Mouse (Mus musculus) midbrain, embryonic 10.5 days (tissue): ENCODE data around the gene Srpk2. TPM values are rescaled to one million over a fixed set of nuclear protein-coding genes. Genes with fewer than 3 reads are reported as not detected.
"Not testable (repeated sequence)": the region's sequence is repeated elsewhere in the genome, so short reads cannot be mapped to it uniquely, and the experiment has no call there.

Source experiments
- DNase-seq: peaks from one replicate; pipeline ENCODE4 v3.0.0-alpha.2; 2017; ENCODE audit warnings: low spot score
- H3K27ac ChIP-seq: fragments of 300-500 bp; sonication (generic); replicated peaks from 2 replicates; pipeline ENCODE4 v1.5.1; 2016; ENCODE audit warnings: mild to moderate bottlenecking
- H3K27me3 ChIP-seq: fragments of 300-500 bp; sonication (generic); 2 replicates; pipeline ENCODE4 v1.6.1; 2016; ENCODE audit warnings: low read depth, mild to moderate bottlenecking; ENCODE audit not compliant: poor library complexity, severe bottlenecking
- H3K36me3 ChIP-seq: fragments of 300-500 bp; sonication (generic); 2 replicates; pipeline ENCODE4 v1.6.1; 2016; ENCODE audit warnings: mild to moderate bottlenecking, moderate library complexity
- H3K4me1 ChIP-seq: fragments of 300-500 bp; sonication (generic); 2 replicates; pipeline ENCODE4 v1.6.1; 2016
- H3K4me3 ChIP-seq: fragments of 300-500 bp; sonication (generic); 2 replicates; pipeline ENCODE4 v1.5.1; 2016; ENCODE audit warnings: mild to moderate bottlenecking, moderate library complexity
- H3K9me3 ChIP-seq: fragments of 300-500 bp; sonication (generic); replicated peaks from 2 replicates; pipeline ENCODE4 v1.6.1; 2016; ENCODE audit warnings: mild to moderate bottlenecking
- WGBS: fragments of 180-500 bp; shearing (Covaris S2); methylation state at CpG from one replicate; pipeline ENCODE4 v1.1.7; 2016; 5-methylcytosine and 5-hydroxymethylcytosine counted together
- polyA plus RNA-seq: library from polyadenylated mRNA; unstranded; fragments of >200 nt; fragmentation: Nextera tagmentation; extraction: Ambion mirVana; gene quantifications from 2 replicates; pipeline ENCODE4 v1.2.1, GENCODE M21; 2016

Srpk2 gene
- polyA plus RNA-seq, 1 experiment from 2014 or later: 47.9 TPM

DNA sequence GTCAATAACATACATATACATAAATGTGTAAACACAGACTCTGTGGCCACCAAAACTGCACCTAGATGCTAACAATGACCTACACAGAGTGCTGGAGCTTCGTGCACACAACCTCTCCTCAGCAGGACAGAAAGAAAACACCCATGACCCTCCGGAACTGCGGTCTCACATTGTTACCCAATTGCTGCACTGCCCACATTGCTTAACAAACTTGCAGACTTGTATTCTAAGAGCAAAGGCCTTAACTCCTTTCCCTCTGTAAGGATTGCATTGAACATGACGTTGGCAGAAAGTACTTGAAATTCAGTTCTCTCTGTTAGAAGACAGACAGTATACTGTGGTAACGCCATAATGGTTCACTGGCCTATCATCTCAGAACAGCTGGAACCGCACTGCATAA is 118.0 kb downstream of the Srpk2 start:
- Histone ChIP-seq H3K9me3 (no peaks in the 10 kb centered on the region), H3K36me3 (peaks cover 35% of the 10 kb centered on the region), H3K27me3 (no peaks in the 10 kb centered on the region), H3K27ac (no peak overlapping the region), H3K4me3 (no peak overlapping the region), H3K4me1 (no peaks in the 10 kb centered on the region)
- WGBS: 91% methylated on average over 6 of the region's 6 CpGs
- DNase-seq: no peak

DNA sequence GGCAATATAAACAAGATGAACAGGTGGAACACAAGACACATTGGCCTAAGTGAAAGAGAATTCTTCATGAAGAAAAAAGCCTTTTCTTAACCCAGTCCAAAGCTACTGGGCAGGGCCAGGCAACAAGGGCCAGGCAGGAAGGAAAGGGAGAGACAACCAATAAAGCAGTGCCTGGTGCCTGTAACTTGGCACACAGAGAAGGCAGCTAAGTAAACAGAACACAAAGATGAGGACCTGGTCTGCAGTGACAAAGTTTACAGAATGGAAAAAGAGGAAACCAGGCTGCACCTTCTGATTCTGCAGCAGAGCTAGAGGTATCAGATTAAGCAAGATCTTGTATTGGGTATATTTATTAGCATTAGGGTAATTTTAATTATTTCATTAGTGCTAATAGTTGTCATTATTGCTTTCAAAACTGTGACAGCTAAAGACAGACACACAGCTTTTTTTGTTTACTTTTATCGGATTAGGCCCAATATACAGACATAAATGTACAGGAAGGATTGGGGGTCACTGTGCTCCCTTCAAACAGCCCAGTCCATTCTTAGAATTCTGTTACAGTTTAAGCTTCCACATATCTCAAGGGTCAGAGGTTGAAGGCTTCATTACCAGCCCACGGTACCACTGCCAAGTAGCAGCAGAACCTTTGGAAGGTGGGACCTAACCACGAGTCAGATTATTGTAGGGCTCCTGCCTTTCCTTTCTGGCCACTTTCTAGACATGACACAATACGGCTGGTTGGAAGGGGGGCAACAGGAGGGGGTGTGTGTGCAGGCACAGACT is 121.9 kb downstream of the Srpk2 start:
- Histone ChIP-seq H3K4me1 (no peaks in the 10 kb centered on the region), H3K4me3 (no peak overlapping the region), H3K27me3 (no peaks in the 10 kb centered on the region), H3K27ac (no peak overlapping the region), H3K36me3 (peaks cover 43% of the 10 kb centered on the region), H3K9me3 (no peaks in the 10 kb centered on the region)
- whole genome bisulfite sequencing: 91% methylated on average over 4 of the region's 4 CpGs
- DNase-seq: no peak

DNA sequence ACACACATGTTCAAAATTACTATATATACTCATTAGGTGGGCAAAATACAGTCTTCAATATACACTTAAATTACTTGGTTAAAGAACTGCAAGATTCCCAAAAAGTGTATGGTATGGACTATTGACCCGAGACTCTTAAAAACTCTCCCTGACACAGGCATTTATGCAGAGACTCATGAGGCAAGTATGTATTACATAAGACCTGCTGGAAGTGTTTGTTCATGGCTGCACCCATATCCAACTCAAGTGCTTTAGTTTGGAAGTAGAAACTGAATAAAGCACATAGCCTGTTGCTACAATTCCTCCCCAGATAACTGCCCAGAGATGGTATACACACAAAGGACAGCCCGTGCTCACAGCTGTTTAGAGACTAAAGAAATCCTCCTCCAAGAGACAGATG is 123.2 kb downstream of the Srpk2 start:
- H3K9me3 ChIP-seq: no peaks in the 10 kb centered on the region
- 89% methylated on average over 2 of the region's 2 CpGs for WGBS

DNA sequence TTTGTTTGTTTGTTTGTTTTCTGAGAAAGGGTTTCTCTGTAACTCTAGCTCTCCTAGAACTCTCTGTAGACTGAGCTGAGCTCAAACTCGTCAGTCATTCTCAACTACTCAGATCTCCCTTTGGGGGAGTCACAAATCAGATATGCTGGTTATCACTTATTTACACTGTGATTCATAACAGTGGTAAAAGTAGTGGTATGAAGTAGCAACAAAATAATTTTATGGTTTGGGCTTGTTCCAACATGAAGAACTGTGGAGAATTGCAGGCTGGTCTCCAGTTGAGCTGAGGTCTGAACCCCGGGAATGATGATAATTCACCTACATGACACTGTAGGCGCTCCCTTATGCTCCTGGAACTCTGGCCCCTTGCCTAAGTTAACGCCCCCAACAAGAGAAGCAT is 124.2 kb downstream of the Srpk2 start:
- H3K4me1 ChIP-seq: no peaks in the 10 kb centered on the region

More for the DNA sequence above, 123.2 kb downstream of the Srpk2 start:
- no peak overlapping the region for H3K4me3 ChIP-seq
- no peaks in the 10 kb centered on the region for H3K4me1 ChIP-seq
- no peaks in the 10 kb centered on the region for H3K27me3 ChIP-seq
- no peak for DNase-seq
- no peak overlapping the region for H3K27ac ChIP-seq
- peaks cover 43% of the 10 kb centered on the region for H3K36me3 ChIP-seq

DNA sequence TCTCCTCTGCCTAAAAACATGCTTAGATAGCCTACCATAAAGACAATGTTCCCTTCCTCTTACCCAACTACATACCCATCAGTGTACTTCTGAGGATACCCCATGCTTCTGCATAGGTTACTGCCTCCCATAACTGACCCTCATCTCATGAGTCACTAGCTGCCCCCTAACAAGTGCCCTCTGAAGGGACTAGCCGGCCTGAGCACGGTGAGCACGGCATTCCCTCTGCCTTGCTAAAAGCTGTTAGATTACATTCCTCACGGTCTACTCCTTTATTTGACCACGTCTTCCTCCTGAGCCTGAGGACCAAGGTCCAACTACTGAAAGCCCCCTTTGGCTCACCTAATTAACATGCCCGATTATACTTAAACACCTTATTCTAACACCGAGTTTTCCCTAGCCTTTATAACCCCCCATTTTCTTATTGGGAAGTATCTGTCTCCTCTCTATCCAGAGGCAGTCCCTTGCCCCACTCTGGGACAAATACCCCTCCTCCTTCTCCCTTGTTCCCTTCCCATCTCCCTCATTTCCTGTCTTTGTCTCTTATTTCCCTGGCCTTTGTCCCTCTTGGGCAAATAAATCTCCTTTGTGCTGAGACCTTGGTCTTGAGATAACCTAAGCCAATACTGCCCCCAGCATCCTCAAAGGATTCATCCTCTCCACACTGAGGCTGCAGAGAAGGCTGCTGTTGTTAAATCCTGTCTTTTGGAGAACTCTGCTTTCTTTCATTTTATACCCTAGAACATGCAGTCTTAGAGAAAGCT is 128.2 kb downstream of the Srpk2 start:
- Histone ChIP-seq H3K4me3 (no peak overlapping the region), H3K36me3 (peaks cover 13% of the 10 kb centered on the region), H3K27me3 (no peaks in the 10 kb centered on the region), H3K27ac (no peak overlapping the region), H3K9me3 (no peaks in the 10 kb centered on the region), H3K4me1 (no peaks in the 10 kb centered on the region)
- no peak for DNase-seq
- 87% methylated on average over 7 of the region's 7 CpGs for WGBS

More for the DNA sequence above, 124.2 kb downstream of the Srpk2 start:
- Histone ChIP-seq H3K36me3 (peaks cover 43% of the 10 kb centered on the region), H3K27ac (no peak overlapping the region), H3K9me3 (no peaks in the 10 kb centered on the region), H3K27me3 (no peaks in the 10 kb centered on the region), H3K4me3 (no peak overlapping the region)
- 87% methylated on average over 4 of the region's 4 CpGs for WGBS
- no peak for DNase-seq

DNA sequence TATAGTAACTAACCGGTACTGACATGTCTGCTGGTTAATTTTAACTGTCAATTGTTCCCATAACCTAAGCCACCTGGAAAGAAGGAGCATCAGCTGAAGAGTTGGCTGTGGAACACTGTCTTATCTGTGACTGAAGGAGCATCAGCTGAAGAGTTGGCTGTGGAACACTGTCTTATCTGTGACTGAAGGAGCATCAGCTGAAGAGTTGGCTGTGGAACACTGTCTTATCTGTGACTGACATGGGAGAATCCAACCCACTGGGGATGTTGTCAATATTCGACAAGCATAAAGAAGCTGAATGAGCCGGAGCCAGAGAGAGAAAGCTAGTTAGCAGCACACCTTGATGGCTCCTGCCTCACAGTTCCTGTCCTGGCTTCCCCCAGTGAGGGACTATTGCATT is 131.1 kb downstream of the Srpk2 start:
- H3K36me3 ChIP-seq, H3K27ac ChIP-seq, H3K9me3 ChIP-seq, H3K27me3 ChIP-seq, H3K4me1 ChIP-seq, H3K4me3 ChIP-seq, DNase-seq: not testable (repeated sequence)
- 84% methylated on average over 3 of the region's 3 CpGs for WGBS

DNA sequence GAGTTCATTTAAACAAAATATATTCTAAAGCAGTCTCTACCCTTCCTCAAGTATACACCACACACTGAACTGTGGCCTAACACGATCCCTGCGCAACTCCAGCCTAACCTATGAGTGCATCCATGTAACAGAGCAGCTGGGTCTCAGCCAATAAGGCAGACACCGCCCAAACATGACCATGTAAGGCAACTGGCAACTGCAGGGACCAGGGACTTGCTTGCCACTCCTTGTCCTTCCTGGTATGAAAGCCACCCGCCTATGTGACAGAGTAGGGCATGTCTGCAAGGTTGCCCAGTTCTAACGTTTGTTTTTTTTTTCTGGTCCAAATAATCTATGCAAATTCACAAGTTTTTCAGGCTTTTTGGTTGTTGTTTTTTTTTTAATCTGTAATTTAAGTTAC is 132.7 kb downstream of the Srpk2 start:
- 87% methylated on average over 5 of the region's 5 CpGs for WGBS
- H3K27me3 ChIP-seq: no peaks in the 10 kb centered on the region
- H3K4me1 ChIP-seq: no peaks in the 10 kb centered on the region
- no peak for DNase-seq
- no peaks in the 10 kb centered on the region for H3K36me3 ChIP-seq
- no peak overlapping the region for H3K27ac ChIP-seq
- H3K4me3 ChIP-seq: no peak overlapping the region
- no peaks in the 10 kb centered on the region for H3K9me3 ChIP-seq

DNA sequence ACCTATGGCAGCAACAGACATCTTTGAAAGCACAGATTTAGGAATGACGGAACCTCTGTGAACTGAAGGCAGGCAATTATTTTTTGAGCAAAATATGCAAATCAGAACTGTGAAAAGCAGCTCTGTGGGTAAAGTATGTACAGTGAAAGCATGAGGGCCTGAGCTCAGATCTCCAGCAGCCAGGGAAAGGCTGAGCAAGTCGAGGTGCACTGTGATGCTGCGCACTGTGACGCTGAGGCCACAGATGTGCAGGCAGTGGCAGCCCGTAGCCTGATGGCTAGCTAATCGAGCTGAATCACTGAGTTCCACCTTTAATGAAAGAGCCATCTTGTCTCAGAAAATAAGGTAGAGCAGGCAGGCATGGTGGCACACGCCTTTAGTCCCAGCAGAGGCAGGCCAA is 148.7 kb downstream of the Srpk2 start:
- Histone ChIP-seq H3K9me3 (no peaks in the 10 kb centered on the region), H3K4me3 (no peak overlapping the region), H3K27ac (no peak overlapping the region), H3K36me3 (peaks cover 45% of the 10 kb centered on the region), H3K27me3 (no peaks in the 10 kb centered on the region), H3K4me1 (no peaks in the 10 kb centered on the region)
- WGBS: 92% methylated on average over 7 of the region's 7 CpGs
- no peak for DNase-seq

DNA sequence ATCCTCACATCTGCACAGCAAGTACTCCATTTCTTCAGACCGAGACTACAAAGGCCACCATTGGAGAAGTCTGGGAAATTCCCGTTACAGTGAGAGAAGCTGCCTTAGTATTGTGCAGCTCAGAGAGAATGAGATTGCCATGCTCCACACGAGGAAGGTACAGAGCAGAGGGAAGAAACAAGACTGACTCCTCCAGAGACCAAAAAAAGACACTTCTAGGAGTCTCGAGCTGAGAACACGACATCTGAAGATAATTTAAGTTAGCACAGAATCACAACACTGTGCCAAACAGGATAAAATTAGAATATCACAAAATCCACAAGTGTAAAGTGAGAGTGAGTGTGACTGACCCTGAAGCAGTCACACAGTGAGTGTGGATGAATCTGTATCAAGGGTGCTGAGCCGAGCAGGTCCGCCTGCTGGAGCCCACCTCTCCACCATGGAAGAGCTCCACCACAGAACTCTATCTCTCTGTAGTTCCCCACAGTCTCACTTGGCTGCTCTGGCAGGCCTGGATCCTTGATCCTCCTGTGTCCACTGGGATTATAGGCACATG is 152.8 kb downstream of the Srpk2 start:
- Histone ChIP-seq H3K27ac (no peak overlapping the region), H3K36me3 (peaks cover 20% of the 10 kb centered on the region), H3K27me3 (no peaks in the 10 kb centered on the region), H3K9me3 (no peaks in the 10 kb centered on the region), H3K4me3 (no peak overlapping the region), H3K4me1 (no peaks in the 10 kb centered on the region)
- WGBS: 92% methylated on average over 7 of the region's 7 CpGs
- no peak for DNase-seq

DNA sequence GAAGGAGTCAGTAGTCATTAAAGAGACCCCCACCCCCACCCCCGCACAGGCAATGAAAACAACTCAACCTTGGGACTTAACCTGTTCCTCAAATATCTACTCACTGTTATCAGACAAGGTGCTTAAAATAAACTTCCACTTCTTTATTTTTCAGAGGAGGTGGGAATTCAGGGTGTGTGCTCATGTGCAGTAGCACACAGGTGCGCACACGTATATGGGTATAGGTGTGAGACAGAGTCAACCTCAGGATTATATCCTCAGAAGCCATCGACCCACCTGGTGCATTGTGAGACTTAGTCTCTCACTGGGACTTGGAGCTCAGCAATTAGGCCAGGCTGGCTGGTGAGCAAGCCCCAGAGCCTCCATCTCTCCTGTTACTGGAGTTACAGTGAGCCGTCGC is 153.3 kb downstream of the Srpk2 start:
- Histone ChIP-seq H3K9me3 (no peaks in the 10 kb centered on the region), H3K4me3 (no peak overlapping the region), H3K27me3 (no peaks in the 10 kb centered on the region), H3K4me1 (no peaks in the 10 kb centered on the region), H3K27ac (no peak overlapping the region), H3K36me3 (peaks cover 23% of the 10 kb centered on the region)
- DNase-seq: no peak
- WGBS: 95% methylated on average over 6 of the region's 6 CpGs

DNA sequence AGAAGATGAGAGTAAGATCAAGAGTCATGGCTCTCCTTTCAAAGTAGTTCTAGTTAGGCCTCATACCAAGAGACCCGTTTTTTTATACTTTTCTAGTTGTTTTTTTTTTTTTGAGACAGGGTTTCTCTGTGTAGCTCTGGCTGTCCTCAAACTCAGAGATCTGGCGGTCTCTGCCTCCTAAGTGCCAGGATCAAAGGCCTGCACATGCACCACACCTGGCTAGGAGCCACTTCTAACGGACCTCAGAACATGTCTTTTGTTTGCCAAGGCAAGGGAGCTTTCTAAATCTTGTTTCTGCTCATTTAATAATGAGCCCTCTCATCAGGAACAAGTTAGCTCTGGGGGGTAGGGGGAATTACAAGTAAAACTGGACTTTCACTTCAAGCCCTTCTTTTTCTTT is 159.8 kb downstream of the Srpk2 start:
- WGBS: 83% methylated on average over 3 of the region's 3 CpGs
- Histone ChIP-seq H3K27ac (no peak overlapping the region), H3K9me3 (no peaks in the 10 kb centered on the region), H3K4me1 (no peaks in the 10 kb centered on the region), H3K36me3 (peaks cover 57% of the 10 kb centered on the region), H3K4me3 (no peak overlapping the region), H3K27me3 (no peaks in the 10 kb centered on the region)
- no peak for DNase-seq

DNA sequence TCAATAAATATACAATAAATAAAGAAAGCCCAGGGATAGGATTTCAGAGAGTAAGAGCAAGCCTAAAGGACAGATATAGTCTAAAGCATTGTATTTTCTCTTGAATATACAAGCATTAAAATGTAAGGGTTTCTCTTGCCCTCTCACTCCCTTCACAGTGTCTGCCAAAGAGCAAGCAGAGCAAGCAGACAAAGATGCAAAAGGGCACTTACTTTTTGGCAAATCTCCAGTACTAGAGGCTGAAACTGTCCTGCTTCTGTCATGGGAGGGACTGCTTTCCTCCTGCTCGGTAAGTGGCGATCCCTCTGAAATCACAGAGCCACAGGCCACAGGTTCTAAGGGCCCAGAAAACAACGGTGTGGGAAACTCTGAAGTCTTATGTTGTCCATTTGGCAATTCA is 160.5 kb downstream of the Srpk2 start:
- Histone ChIP-seq H3K27me3 (no peaks in the 10 kb centered on the region), H3K9me3 (no peaks in the 10 kb centered on the region), H3K4me3 (no peak overlapping the region), H3K27ac (no peak overlapping the region), H3K4me1 (no peaks in the 10 kb centered on the region), H3K36me3 (peaks cover 57% of the 10 kb centered on the region)
- DNase-seq: no peak
- WGBS: 97% methylated on average over 3 of the region's 3 CpGs

DNA sequence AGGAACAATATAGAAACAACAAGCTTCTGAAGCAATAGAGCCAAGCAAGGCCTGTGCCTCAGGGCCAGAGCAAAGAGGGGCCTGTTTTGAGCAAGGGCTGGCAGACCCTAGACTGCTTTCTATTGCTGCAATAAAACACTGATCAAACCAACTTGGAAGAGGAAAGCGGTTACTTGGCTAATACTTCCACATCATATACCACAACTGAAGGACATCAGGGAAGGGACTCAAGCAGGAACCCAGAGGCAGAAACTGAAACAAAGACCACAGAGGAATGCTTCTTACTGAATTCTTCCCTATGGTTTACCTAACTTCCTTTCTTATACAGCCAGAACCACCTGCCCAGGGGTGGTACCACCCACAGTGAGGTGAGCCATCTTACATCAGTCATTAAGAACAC is 162.8 kb downstream of the Srpk2 start:
- 100% methylated on average over 1 of the region's 1 CpGs for WGBS
- H3K27ac ChIP-seq: no peak overlapping the region
- H3K36me3 ChIP-seq: peaks cover 64% of the 10 kb centered on the region

More for the DNA sequence above, 162.8 kb downstream of the Srpk2 start:
- H3K4me3 ChIP-seq: no peak overlapping the region
- H3K4me1 ChIP-seq: 0 out of 2 replicates have a peak, but pooled peaks cover 7% of the 10 kb centered on the region
- no peaks in the 10 kb centered on the region for H3K27me3 ChIP-seq
- H3K9me3 ChIP-seq: no peaks in the 10 kb centered on the region
- no peak for DNase-seq
